In genomic region chr8:75216886-75217285, GRCm38 (mm10) we compare ENCODE assay signal across 22 mouse cellular contexts. TPM values are rescaled to one million over a fixed set of nuclear protein-coding genes. Genes with fewer than 3 reads are reported as not detected.
DNase-seq lines count a peak whose midpoint lies in the region; ATAC-seq and TF ChIP-seq lines count a peak whose summit lies in the region.
"Had no signal": no experiment of that assay in that cellular context is flagged by ENCODE, and none has a peak within 500 bp of the region (broad histone marks: within the 10 kb centered on the region; RNA-seq: fewer than 3 reads in every experiment).

No protein-coding gene starts in this region.

- intact Hi-C loops in gastrocnemius, postnatal 36 days (cut with DNase I) = loop anchor here (2.0 kb wide), 1 partner anchor 146 kb away; no protein-coding TSS in a partner anchor

- peaks cover 14% of the 10 kb centered on the region for H3K9me3 ChIP-seq in G1E (replicated peaks)
- H3K9me3 ChIP-seq: embryonic facial prominence, embryonic 15.5 days; hindbrain, embryonic 15.5 days; limb, embryonic 13.5 days; liver, embryonic 12.5 days; neural tube, embryonic 15.5 days had no signal

- no peaks in the 10 kb centered on the region for H3K4me1 ChIP-seq in G1E (ENCODE audit: insufficient read depth, low read depth, low read length)

- DNase-seq in gastrocnemius, adult 18-20 months (ENCODE audit: low spot score) = peak; percentile 54
- no peak for DNase-seq in gastrocnemius, postnatal 36 days
- peak; percentile 0 for DNase-seq in G1E (ENCODE audit: low spot score)
- peak; percentile 42 to 54 for DNase-seq in cerebellum, adult 18-20 months
- DNase-seq in cerebellum, postnatal 14 days = peak; percentile 83 to 89
- DNase-seq in right cerebral cortex, postnatal 25 days = no peak
- no peak for DNase-seq in spleen, postnatal 14 days (ENCODE audit: low spot score in 2 of 2)
- DNase-seq: adrenal gland, postnatal 10 days; gastrocnemius, postnatal 14 days; heart, postnatal 36 days; kidney, adult 2 months; lung, adult 18-20 months; lung, postnatal 10 days; right cerebral cortex, adult 18-20 months had no signal

- H3K27me3 ChIP-seq in G1E (ENCODE audit: insufficient read depth, low read length) = peaks cover 28% of the 10 kb centered on the region

- TF ChIP-seq CTCF in G1E (IDR thresholded peaks at IDR 0.05; ENCODE audit: low read depth, low read length) = no peak

- no peaks in the 10 kb centered on the region for H3K36me3 ChIP-seq in G1E (replicated peaks)
- H3K36me3 ChIP-seq: embryonic facial prominence, embryonic 15.5 days; hindbrain, embryonic 15.5 days; limb, embryonic 13.5 days; liver, embryonic 12.5 days; neural tube, embryonic 15.5 days had no signal

- no peak for ATAC-seq in G1E (ENCODE audit: extremely low read depth, insufficient number of reproducible peaks, low FRiP score, poor library complexity, severe bottlenecking)
- ATAC-seq: activated CD4-positive, CD25-positive, alpha-beta regulatory T cell, adult 4 months; forebrain, embryonic 16.5 days; liver, embryonic 12.5 days had no signal

- no peak overlapping the region for H3K4me3 ChIP-seq in G1E (ENCODE audit: low read depth, low read length)
- H3K4me3 ChIP-seq: embryonic facial prominence, embryonic 15.5 days; heart, adult 2 months; hindbrain, embryonic 15.5 days; limb, embryonic 13.5 days; liver, embryonic 12.5 days; neural tube, embryonic 15.5 days had no signal

RNA-seq across cellular contexts. Expression of gene Rasd2, which starts 3.1 kb away (rescaled TPM):
- 10 to 100 TPM; 65.5 to 99.9 TPM for total RNA-seq in gastrocnemius, adult 18-20 months (2021)
- total RNA-seq in gastrocnemius, postnatal 36 days (2021) = 1 to 10 TPM; 4.4 to 5.3 TPM
- total RNA-seq in G1E (2014; fragmentation: Nextera tagmentation) (not detected in 2 replicates), G1E (2017) (0.11 TPM in 1 of 2 replicates, not detected in the other)
- polyA plus RNA-seq in G1E (2012) = not detected in 2 replicates

Comparison
In these comparisons a context has a peak if more than half of its experiments do, and no peak if none do; other contexts are left out.
1. DNase-seq: peak in gastrocnemius, adult 18-20 months (single experiment), G1E (single experiment), cerebellum, adult 18-20 months (2 of 2) and cerebellum, postnatal 14 days (2 of 2); none in gastrocnemius, postnatal 36 days (0 of 2), right cerebral cortex, postnatal 25 days (single experiment) and spleen, postnatal 14 days (0 of 2).
2. RNA of gene Rasd2, which starts 3.1 kb away (total RNA-seq): 65.5 to 99.9 TPM in gastrocnemius, adult 18-20 months; 4.4 to 5.3 TPM in gastrocnemius, postnatal 36 days and 0.11 TPM in G1E; every median in the first group is over 10 times any median in the second.